Mouse (Mus musculus) forebrain, postnatal 0 days (tissue): ENCODE results near the gene Sgk1. TPM values are rescaled to one million over a fixed set of nuclear protein-coding genes. Genes with fewer than 3 reads are reported as not detected.

ENCODE experiments used
- ATAC-seq: fragments of 200-750 bp; cut with Nextera tagmentation; 2 replicates; pipeline ENCODE4 v1.8.0; 2017; ENCODE audit warnings: mild to moderate bottlenecking, moderate library complexity
- DNase-seq: peaks from one replicate; pipeline ENCODE4 v3.0.0-alpha.2; 2015
- H3K27ac ChIP-seq: fragments of 300-500 bp; sonication (generic); 2 replicates; pipeline ENCODE4 v1.5.1; 2014; ENCODE audit warnings: low read depth, mild to moderate bottlenecking, antibody characterized with exemption, low read length, moderate library complexity, mixed read lengths
- H3K27me3 ChIP-seq: fragments of 300-500 bp; sonication (generic); 2 replicates; pipeline ENCODE4 v1.6.1; 2014; ENCODE audit warnings: mild to moderate bottlenecking, low read length, mixed read lengths; ENCODE audit not compliant: insufficient read depth
- H3K36me3 ChIP-seq: fragments of 300-500 bp; sonication (generic); 2 replicates; pipeline ENCODE4 v1.6.1; 2014; ENCODE audit warnings: mild to moderate bottlenecking, moderate library complexity; ENCODE audit not compliant: insufficient read depth
- H3K4me1 ChIP-seq: fragments of 300-500 bp; sonication (generic); 2 replicates; pipeline ENCODE4 v1.6.1; 2014; ENCODE audit warnings: antibody characterized with exemption; ENCODE audit not compliant: insufficient read depth
- H3K4me2 ChIP-seq: fragments of 300-500 bp; sonication (generic); 2 replicates; pipeline ENCODE4 v1.6.1; 2014; ENCODE audit warnings: low read depth, mild to moderate bottlenecking, moderate library complexity
- H3K4me3 ChIP-seq: fragments of 300-500 bp; sonication (generic); 2 replicates; pipeline ENCODE4 v1.5.1; 2014; ENCODE audit warnings: low read depth, low read length, mixed read lengths
- H3K9ac ChIP-seq: fragments of 300-500 bp; sonication (generic); 2 replicates; pipeline ENCODE4 v1.6.1; 2014; ENCODE audit warnings: mild to moderate bottlenecking
- H3K9me3 ChIP-seq: fragments of 300-500 bp; sonication (generic); 2 replicates; pipeline ENCODE4 v1.6.1; 2016; ENCODE audit warnings: low read length
- CTCF ChIP-seq: sonication (generic); IDR thresholded peaks from 2 replicates; pipeline ENCODE4 v1.5.1; 2016; ENCODE audit warnings: antibody characterized with exemption, control low read depth, low read depth
- WGBS: fragments of 180-500 bp; shearing (Covaris S2); extraction: QIAGEN DNeasy Blood & Tissue Kit; methylation state at CpG from one replicate; pipeline ENCODE4 v1.1.7; 2014; 5-methylcytosine and 5-hydroxymethylcytosine counted together
- polyA plus RNA-seq: library from polyadenylated mRNA; unstranded; fragments of >200 nt; fragmentation: Nextera tagmentation; extraction: Ambion mirVana; gene quantifications from 2 replicates; pipeline ENCODE4 v1.2.1, GENCODE M21; 2015
- total RNA-seq: library from RNA; depleted of rRNA; stranded (reverse); fragments of >200 nt; gene quantifications from 2 replicates; pipeline ENCODE4 v1.2.3, GENCODE M21; 2014

Sgk1 gene
- total and polyA plus RNA-seq, 2 experiments from 2014 or later = 62.8 to 97.5 TPM

DNA sequence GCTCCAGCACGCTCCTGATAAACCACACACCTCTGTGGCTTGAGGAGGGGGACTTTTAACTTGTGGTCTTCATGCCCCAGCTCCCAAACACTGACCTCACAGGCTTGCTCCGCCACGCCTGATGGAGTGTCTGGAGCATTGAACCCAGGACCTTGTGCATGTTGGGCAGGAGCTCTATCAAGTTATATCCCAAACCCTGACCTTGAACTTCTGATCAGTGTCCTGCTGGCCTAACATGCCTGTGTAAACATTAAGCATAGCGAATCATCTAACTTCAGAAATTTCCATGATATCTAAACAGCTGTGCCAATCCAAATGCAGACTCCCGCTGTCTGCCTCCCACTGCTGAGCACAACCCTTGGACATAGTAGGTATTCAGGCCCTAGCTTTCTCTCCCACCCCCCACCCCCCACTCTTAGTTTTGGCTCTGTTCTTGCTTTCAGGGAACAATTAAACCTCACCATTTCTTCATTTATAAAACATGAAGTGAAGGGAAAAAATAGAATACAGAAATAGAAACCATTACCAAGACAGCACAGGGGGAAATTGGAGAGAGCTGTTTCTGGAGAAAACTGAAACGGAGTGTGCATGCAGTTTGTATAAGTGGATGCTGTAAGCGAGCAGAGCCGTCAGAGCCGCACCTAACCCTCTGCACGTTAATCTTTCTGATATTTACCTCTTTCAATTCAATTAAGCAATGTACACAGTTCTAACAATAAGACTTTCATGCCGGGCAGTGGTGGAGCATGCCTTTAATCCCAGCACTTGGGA is 34.5 kb downstream of the Sgk1 start:
- H3K27me3 ChIP-seq = no peaks in the 10 kb centered on the region
- H3K4me3 ChIP-seq = no peak overlapping the region
- DNase-seq = peak; percentile 26
- peak; percentile 49 for ATAC-seq
- no peaks in the 10 kb centered on the region for H3K4me1 ChIP-seq
- no peaks in the 10 kb centered on the region for H3K9me3 ChIP-seq
- H3K36me3 ChIP-seq = no peaks in the 10 kb centered on the region
- peak overlapping the region; percentile 21 for H3K27ac ChIP-seq
- no peak overlapping the region for H3K9ac ChIP-seq
- TF ChIP-seq CTCF = no peak
- WGBS = 72% methylated on average over 11 of the region's 11 CpGs
- no peak overlapping the region for H3K4me2 ChIP-seq

GRCm38 (mm10) chr10:21918016-21918749 is 36.2 kb downstream of the Sgk1 start:
- H3K4me2 ChIP-seq = no peak overlapping the region
- DNase-seq (no peak), ATAC-seq (no peak)
- H3K4me1 ChIP-seq = peaks cover under 1% of the 10 kb centered on the region; the same call in 1 of the 2 replicates
- no peaks in the 10 kb centered on the region for H3K36me3 ChIP-seq
- 79% methylated on average over 6 of the region's 6 CpGs for WGBS
- H3K4me3 ChIP-seq = no peak overlapping the region
- no peak for TF ChIP-seq CTCF
- H3K27me3 ChIP-seq = no peaks in the 10 kb centered on the region
- no peak overlapping the region for H3K27ac ChIP-seq
- H3K9me3 ChIP-seq = no peaks in the 10 kb centered on the region
- H3K9ac ChIP-seq = no peak overlapping the region

GRCm38 (mm10) chr10:21918750-21919145 is 36.8 kb downstream of the Sgk1 start:
- Histone ChIP-seq H3K36me3 (no peaks in the 10 kb centered on the region), H3K4me3 (no peak overlapping the region), H3K4me1 (peaks cover 6% of the 10 kb centered on the region), H3K9ac (no peak overlapping the region), H3K4me2 (no peak overlapping the region), H3K9me3 (no peaks in the 10 kb centered on the region), H3K27me3 (no peaks in the 10 kb centered on the region), H3K27ac (no peak overlapping the region)
- ATAC-seq = no peak
- no peak for TF ChIP-seq CTCF
- no peak for DNase-seq
- WGBS = 85% methylated on average over 7 of the region's 7 CpGs

DNA sequence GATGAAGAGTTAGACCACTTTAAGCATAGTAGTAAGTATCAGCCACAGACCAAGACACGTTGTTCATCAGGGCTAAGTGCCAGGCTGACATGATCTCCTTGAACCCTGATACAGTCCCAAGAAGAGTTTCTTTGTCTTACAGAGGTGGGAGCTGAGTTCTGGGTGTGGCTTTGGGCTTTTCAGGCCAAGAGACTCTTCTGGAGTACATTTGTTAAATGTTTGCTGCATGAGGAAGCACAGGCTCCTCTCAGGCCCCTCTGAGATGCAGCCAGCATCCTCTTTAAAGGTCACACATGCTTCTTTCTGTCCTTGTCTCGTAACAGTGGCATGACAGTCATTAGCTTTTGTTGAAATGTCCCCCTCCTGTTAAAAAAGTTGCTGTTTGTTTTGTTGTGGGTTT is 38.6 kb downstream of the Sgk1 start:
- DNase-seq (no peak), ATAC-seq (no peak)
- Histone ChIP-seq H3K9ac (no peak overlapping the region), H3K27ac (no peak overlapping the region), H3K36me3 (no peaks in the 10 kb centered on the region), H3K4me1 (peaks cover 12% of the 10 kb centered on the region), H3K27me3 (no peaks in the 10 kb centered on the region), H3K4me3 (no peak overlapping the region), H3K9me3 (no peaks in the 10 kb centered on the region), H3K4me2 (no peak overlapping the region)
- TF ChIP-seq CTCF = no peak
- 72% methylated on average over 2 of the region's 2 CpGs for WGBS

DNA sequence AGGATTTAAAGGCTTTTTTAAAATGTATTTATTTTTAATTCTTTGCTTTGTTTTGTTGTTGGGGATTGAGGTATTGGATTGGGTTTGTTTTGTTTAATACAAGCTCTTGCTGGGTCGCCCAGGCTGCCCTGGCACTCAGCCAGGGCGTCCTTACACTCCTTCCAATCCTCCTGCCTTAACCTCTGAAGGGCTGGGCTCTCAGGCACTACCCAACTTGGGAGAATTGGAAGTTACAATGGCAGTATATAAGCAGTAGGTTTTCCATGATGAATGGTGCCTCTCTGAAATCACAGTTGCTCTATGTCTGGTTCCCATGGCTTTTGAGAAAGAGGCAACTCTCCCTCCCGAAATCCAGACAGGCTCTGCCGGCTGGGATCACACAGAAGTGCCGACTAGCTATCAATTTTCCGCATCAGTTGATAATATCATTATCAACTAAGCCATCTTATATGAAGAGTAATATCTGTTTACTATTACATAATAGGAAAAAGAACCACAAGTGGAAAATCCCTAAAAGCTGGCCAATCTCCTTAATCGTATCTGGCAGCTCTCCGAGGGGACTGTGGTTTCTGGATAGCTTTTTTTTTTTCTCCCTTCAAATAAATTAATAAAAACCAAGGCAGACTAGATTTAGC is 40.8 kb downstream of the Sgk1 start:
- Histone ChIP-seq H3K4me1 (peaks cover 12% of the 10 kb centered on the region), H3K4me2 (peak overlapping the region; percentile 19; the same call in 1 of the 2 replicates), H3K4me3 (no peak overlapping the region), H3K9ac (peak overlapping the region; percentile 15; the same call in 1 of the 2 replicates), H3K27ac (peak overlapping the region; percentile 82), H3K36me3 (no peaks in the 10 kb centered on the region), H3K9me3 (no peaks in the 10 kb centered on the region), H3K27me3 (no peaks in the 10 kb centered on the region)
- WGBS = 25% methylated on average over 8 of the region's 8 CpGs
- no peak for TF ChIP-seq CTCF
- DNase-seq (peak; percentile 23), ATAC-seq (no peak)

GRCm38 (mm10) chr10:21923495-21923952 is 41.5 kb downstream of the Sgk1 start:
- Histone ChIP-seq H3K9ac (peak overlapping the region; percentile 15), H3K4me1 (peaks cover 12% of the 10 kb centered on the region), H3K36me3 (no peaks in the 10 kb centered on the region), H3K27me3 (no peaks in the 10 kb centered on the region), H3K4me2 (peak overlapping the region; percentile 19), H3K9me3 (no peaks in the 10 kb centered on the region), H3K27ac (peak overlapping the region; percentile 82), H3K4me3 (no peak overlapping the region)
- WGBS = 5% methylated on average over 9 of the region's 9 CpGs
- TF ChIP-seq CTCF = no peak
- DNase-seq (peak; percentile 72), ATAC-seq (peak; percentile 87)
